Mouse (Mus musculus) MEL (cell line): ENCODE data around the gene Phox2b. TPM values are rescaled to one million over a fixed set of nuclear protein-coding genes. Genes with fewer than 3 reads are reported as not detected.

Experiments
- DNase-seq: peaks from one replicate; pipeline ENCODE4 v3.0.0; 2011; ENCODE audit warnings: low read depth, low spot score
- H3K27ac ChIP-seq: 2 replicates; pipeline ENCODE4 v1.5.1; 2012; ENCODE audit warnings: low read depth, mild to moderate bottlenecking, control low read depth, low read length, moderate library complexity; ENCODE audit not compliant: control insufficient read depth
- H3K27me3 ChIP-seq, 2 experiments: fragments of 150-350 bp in 1 of 2; sonication (generic) in 1 of 2; 2 replicates each; pipeline ENCODE4 v1.6.1; 2012; ENCODE audit warnings: low read length in 2 of 2, mild to moderate bottlenecking in 2 of 2, improper control_type of control experiment in 1 of 2, moderate library complexity in 1 of 2; ENCODE audit not compliant: insufficient read depth in 2 of 2, control insufficient read depth in 1 of 2
- H3K36me3 ChIP-seq, 2 experiments: 2 replicates each; pipeline ENCODE4 v1.6.1; 2012 to 2014; ENCODE audit warnings: low read length in 2 of 2, improper control_type of control experiment in 1 of 2, inconsistent platforms in 1 of 2, mild to moderate bottlenecking in 1 of 2; ENCODE audit not compliant: insufficient read depth in 2 of 2, control insufficient read depth in 1 of 2
- H3K4me1 ChIP-seq, 2 experiments: fragments of 150-350 bp in 1 of 2; sonication (generic) in 1 of 2; 2 replicates each; pipeline ENCODE4 v1.6.1; 2012; ENCODE audit warnings: low read length in 2 of 2, improper control_type of control experiment in 1 of 2, mild to moderate bottlenecking in 1 of 2; ENCODE audit not compliant: insufficient read depth in 2 of 2, control insufficient read depth in 1 of 2
- H3K4me3 ChIP-seq, 2 experiments: fragments of 150-350 bp in 1 of 2; sonication (generic) in 1 of 2; 2 replicates each; pipeline ENCODE4 v1.5.1; 2012; ENCODE audit warnings: low read depth in 2 of 2, low read length in 2 of 2, mild to moderate bottlenecking in 2 of 2, moderate library complexity in 2 of 2, control low read depth in 1 of 2, improper control_type of control experiment in 1 of 2; ENCODE audit not compliant: control insufficient read depth in 1 of 2, insufficient read depth in 1 of 2
- H3K79me2 ChIP-seq: 2 replicates; pipeline ENCODE4 v1.6.1; 2012; ENCODE audit warnings: mild to moderate bottlenecking, low read length, moderate library complexity; ENCODE audit not compliant: control insufficient read depth, poor library complexity, insufficient read depth
- H3K9ac ChIP-seq: 2 replicates; pipeline ENCODE4 v1.6.1; 2012; ENCODE audit warnings: low read depth, mild to moderate bottlenecking, control low read depth, low read length, moderate library complexity; ENCODE audit not compliant: control insufficient read depth, poor library complexity, severe bottlenecking
- H3K9me3 ChIP-seq: fragments of 150-350 bp; sonication (generic); replicated peaks from 2 replicates; pipeline ENCODE4 v1.6.1; 2012; ENCODE audit warnings: mild to moderate bottlenecking, low read length, improper control_type of control experiment, moderate library complexity; ENCODE audit not compliant: insufficient read depth
- BHLHE40 ChIP-seq: IDR thresholded peaks from 2 replicates; pipeline ENCODE4 v1.6.1; 2012; ENCODE audit warnings: low read depth, mild to moderate bottlenecking, inconsistent platforms, low read length, improper control_type of control experiment, borderline replicate concordance
- CTCF ChIP-seq, 3 experiments: IDR thresholded peaks in 2 of 3; conservative IDR thresholded peaks in 1 of 3; 2 replicates each; pipeline ENCODE4 v1.5.1; 2011 to 2012; ENCODE audit warnings: low read length in 3 of 3, low read depth in 2 of 3, mild to moderate bottlenecking in 2 of 3, improper control_type of control experiment in 1 of 3, inconsistent platforms in 1 of 3, mixed read lengths in 1 of 3, moderate library complexity in 1 of 3; ENCODE audit not compliant: control insufficient read depth in 1 of 3, insufficient read depth in 1 of 3, poor library complexity in 1 of 3, severe bottlenecking in 1 of 3
- E2F4 ChIP-seq: IDR thresholded peaks from 2 replicates; pipeline ENCODE4 v1.6.1; 2011; ENCODE audit warnings: low read depth, low read length, improper control_type of control experiment, borderline replicate concordance
- GABPA ChIP-seq: IDR thresholded peaks from 2 replicates; pipeline ENCODE4 v1.6.1; 2012; ENCODE audit warnings: low read depth, mild to moderate bottlenecking, inconsistent platforms, low read length, improper control_type of control experiment, moderate library complexity
- GATA1 ChIP-seq: IDR thresholded peaks from 2 replicates; pipeline ENCODE4 v1.6.1; 2011; ENCODE audit warnings: low read depth, low read length, improper control_type of control experiment
- HCFC1 ChIP-seq: IDR thresholded peaks from 2 replicates; pipeline ENCODE4 v1.6.1; 2012; ENCODE audit warnings: low read depth, mild to moderate bottlenecking, inconsistent platforms, low read length, improper control_type of control experiment, moderate library complexity
- JUND ChIP-seq: IDR thresholded peaks from 2 replicates; pipeline ENCODE4 v1.6.1; 2011; ENCODE audit warnings: low read depth, mild to moderate bottlenecking, improper control_type of control experiment, low read length
- MAX ChIP-seq: IDR thresholded peaks from 2 replicates; pipeline ENCODE4 v1.6.1; 2011; ENCODE audit warnings: low read length, improper control_type of control experiment
- MAZ ChIP-seq: IDR thresholded peaks from 2 replicates; pipeline ENCODE4 v1.6.1; 2012; ENCODE audit warnings: low read depth, mild to moderate bottlenecking, inconsistent platforms, low read length, improper control_type of control experiment
- MYB ChIP-seq: IDR thresholded peaks from 2 replicates; pipeline ENCODE4 v1.6.1; 2011; ENCODE audit warnings: mild to moderate bottlenecking, low read depth, low read length, improper control_type of control experiment
- MYC ChIP-seq: IDR thresholded peaks from 2 replicates; pipeline ENCODE4 v1.6.1; 2011; ENCODE audit warnings: low read depth, mild to moderate bottlenecking, low read length, improper control_type of control experiment, moderate library complexity
- NELFE ChIP-seq: IDR thresholded peaks from 2 replicates; pipeline ENCODE4 v1.6.1; 2011; ENCODE audit warnings: low read depth, low read length, improper control_type of control experiment
- NRF1 ChIP-seq: IDR thresholded peaks from 2 replicates; pipeline ENCODE4 v1.6.1; 2014; ENCODE audit warnings: low read depth, mild to moderate bottlenecking, inconsistent platforms, low read length, improper control_type of control experiment, moderate library complexity; ENCODE audit not compliant: poor library complexity, insufficient read depth, severe bottlenecking
- POLR2AphosphoS5 ChIP-seq: IDR thresholded peaks from 2 replicates; pipeline ENCODE4 v1.6.1; 2012; ENCODE audit warnings: low read depth, borderline replicate concordance, mild to moderate bottlenecking, inconsistent platforms, low read length, moderate library complexity, mixed read lengths
- RCOR1 ChIP-seq: IDR thresholded peaks from 2 replicates; pipeline ENCODE4 v1.6.1; 2012; ENCODE audit warnings: low read depth, mild to moderate bottlenecking, inconsistent platforms, low read length, improper control_type of control experiment
- SIN3A ChIP-seq: IDR thresholded peaks from 2 replicates; pipeline ENCODE4 v1.6.1; 2012; ENCODE audit warnings: low read length, improper control_type of control experiment, inconsistent platforms
- SMC3 ChIP-seq: IDR thresholded peaks from 2 replicates; pipeline ENCODE4 v1.6.1; 2011; ENCODE audit warnings: low read depth, low read length, improper control_type of control experiment
- TAL1 ChIP-seq: IDR thresholded peaks from 2 replicates; pipeline ENCODE4 v1.6.1; 2012; ENCODE audit warnings: mild to moderate bottlenecking, inconsistent platforms, low read length, moderate library complexity, mixed read lengths
- TBP ChIP-seq: IDR thresholded peaks from 2 replicates; pipeline ENCODE4 v1.8.0; 2011; ENCODE audit warnings: low read depth, low read length, improper control_type of control experiment
- TCF12 ChIP-seq: IDR thresholded peaks from 2 replicates; pipeline ENCODE4 v1.6.1; 2014; ENCODE audit warnings: low read depth, mild to moderate bottlenecking, inconsistent platforms, low read length, improper control_type of control experiment, moderate library complexity
- ZC3H11A ChIP-seq: IDR thresholded peaks from 2 replicates; pipeline ENCODE4 v1.6.1; 2012; ENCODE audit warnings: low read depth, mild to moderate bottlenecking, inconsistent platforms, low read length, improper control_type of control experiment
- ZMIZ1 ChIP-seq: IDR thresholded peaks from 2 replicates; pipeline ENCODE4 v1.6.1; 2012; ENCODE audit warnings: low read depth, mild to moderate bottlenecking, inconsistent platforms, low read length, improper control_type of control experiment, moderate library complexity
- ZNF384 ChIP-seq: IDR thresholded peaks from 2 replicates; pipeline ENCODE4 v1.6.1; 2012; ENCODE audit warnings: low read depth, mild to moderate bottlenecking, inconsistent platforms, low read length, improper control_type of control experiment
- polyA plus RNA-seq, 2 experiments: library from polyadenylated mRNA; stranded (reverse) in 1 of 2; unstranded in 1 of 2; fragments of >175 nt in 1 of 2; fragments of >200 nt in 1 of 2; gene quantifications; 2 replicates each; pipeline versions ENCODE4 v1.2.1 to v1.2.4; 2012; ENCODE audit warnings: low replicate concordance in 2 of 2, low read depth in 1 of 2; ENCODE audit not compliant: insufficient read length in 2 of 2, insufficient read depth in 1 of 2, missing spikeins in 1 of 2
- total RNA-seq: library from RNA; depleted of rRNA; stranded (reverse); fragments of 300-350 nt; gene quantifications from 2 replicates; pipeline ENCODE4 v1.2.3, GENCODE M21; 2012; rRNA removed

Phox2b gene
- total RNA-seq (not detected in 2 replicates), polyA plus RNA-seq (not detected)

DNA sequence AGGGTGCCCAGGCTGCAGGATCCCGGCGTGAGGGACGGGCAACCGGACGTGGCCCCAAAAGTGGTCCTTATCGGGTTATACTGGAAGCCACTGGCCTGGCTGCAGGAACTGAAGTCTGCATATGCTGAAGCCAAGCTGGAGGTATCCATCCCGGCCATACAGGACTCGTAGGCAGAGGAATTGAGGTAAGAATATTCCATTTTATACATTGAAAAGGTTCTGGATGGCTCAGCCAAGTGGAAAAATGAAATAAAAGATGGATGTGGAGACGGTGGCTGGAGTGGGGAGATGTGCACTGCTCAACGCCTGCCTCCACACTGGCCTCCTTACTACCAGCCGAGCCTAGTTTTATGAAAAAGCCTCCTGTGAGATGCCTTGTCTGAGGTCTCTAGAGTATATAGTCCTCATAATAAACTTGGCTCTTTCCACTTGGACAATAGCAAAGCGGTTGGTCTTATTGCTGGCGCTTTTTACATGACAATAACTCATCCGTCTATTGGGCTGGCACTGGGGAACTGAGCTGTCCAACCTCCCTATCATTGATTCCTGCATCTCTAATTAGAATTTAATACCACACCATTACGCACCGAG lies at the start of gene Phox2b:
Gene Phox2b (minus strand): TSS at position 569 of the 591 bp plus-strand sequence.
- no peaks in the 10 kb centered on the region for H3K9me3 ChIP-seq

DNA sequence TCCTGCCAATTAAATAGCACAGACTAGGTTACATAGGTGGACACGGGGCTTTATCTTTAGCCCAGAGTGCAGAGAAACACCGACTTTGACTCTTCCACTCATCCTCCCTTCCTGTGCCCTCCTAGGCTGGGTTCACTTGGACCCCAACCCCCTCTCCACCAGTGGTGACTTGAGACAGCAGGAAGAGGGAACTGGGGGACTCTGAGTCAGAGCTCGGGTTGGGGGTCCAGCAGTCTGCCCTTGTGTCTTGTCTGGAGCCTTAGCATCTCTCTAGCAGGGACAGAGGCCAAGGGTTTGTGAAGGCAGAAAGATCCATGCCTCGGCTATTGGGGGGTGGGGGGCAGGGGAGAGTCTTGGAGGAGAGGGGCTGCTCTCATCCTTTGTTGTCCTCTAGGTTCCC lies 43.5 kb upstream of the Phox2b start:
- TF ChIP-seq ZC3H11A, result no peak
- TF ChIP-seq MAX, result no peak
- no peak for TF ChIP-seq E2F4
- no peak for TF ChIP-seq TBP
- no peak for TF ChIP-seq MYB
- no peak for TF ChIP-seq NRF1
- TF ChIP-seq TCF12, result no peak
- no peak for TF ChIP-seq RCOR1
- no peak for TF ChIP-seq ZMIZ1
- TF ChIP-seq NELFE, result no peak
- no peak for TF ChIP-seq GATA1
- no peak for TF ChIP-seq BHLHE40
- TF ChIP-seq MYC, result no peak
- TF ChIP-seq JUND, result no peak
- TF ChIP-seq POLR2AphosphoS5, result no peak
- no peak for TF ChIP-seq CTCF (IDR thresholded peaks at IDR 0.05 in 2 of 3, conservative IDR thresholded peaks at IDR 0.05 in 1 of 3; ENCODE audit: control insufficient read depth in 1 of 3, insufficient read depth in 1 of 3, low read depth in 2 of 3, low read length in 3 of 3, poor library complexity in 1 of 3, severe bottlenecking in 1 of 3)
- Histone ChIP-seq H3K36me3 (no peaks in the 10 kb centered on the region), H3K27me3 (no peaks in the 10 kb centered on the region; a peak in 1 of 4 replicates), H3K9ac (no peak overlapping the region), H3K4me3 (no peak overlapping the region), H3K9me3 (no peaks in the 10 kb centered on the region), H3K4me1 (no peaks in the 10 kb centered on the region), H3K27ac (no peak overlapping the region), H3K79me2 (no peaks in the 10 kb centered on the region)
- DNase-seq, result no peak

More for the DNA sequence above, at the start of gene Phox2b:
- no peaks in the 10 kb centered on the region for H3K27me3 ChIP-seq
- TF ChIP-seq GABPA (no peak), JUND (no peak), SIN3A (no peak), NRF1 (no peak), NELFE (no peak), MAZ (no peak), ZNF384 (no peak), BHLHE40 (no peak), SMC3 (no peak), HCFC1 (no peak), TAL1 (no peak)
- H3K4me3 ChIP-seq, result no peak within 1 kb of the TSS
- DNase-seq, result no peak
- no peak within 1 kb of the TSS for H3K9ac ChIP-seq
- no peaks in the 10 kb centered on the region for H3K36me3 ChIP-seq
- no peaks in the 10 kb centered on the region for H3K4me1 ChIP-seq
- no peak within 1 kb of the TSS for H3K27ac ChIP-seq
- no peaks in the 10 kb centered on the region for H3K79me2 ChIP-seq
